Mouse (Mus musculus): ENCODE results near the gene Pkp4. TPM values are rescaled to one million over a fixed set of nuclear protein-coding genes. Genes with fewer than 3 reads are reported as not detected.

Pkp4 gene
- 26.8 and 33.6 TPM in 2 replicates for polyA plus RNA-seq (2014; fragmentation: Nextera tagmentation; extraction: Ambion mirVana)

DNA sequence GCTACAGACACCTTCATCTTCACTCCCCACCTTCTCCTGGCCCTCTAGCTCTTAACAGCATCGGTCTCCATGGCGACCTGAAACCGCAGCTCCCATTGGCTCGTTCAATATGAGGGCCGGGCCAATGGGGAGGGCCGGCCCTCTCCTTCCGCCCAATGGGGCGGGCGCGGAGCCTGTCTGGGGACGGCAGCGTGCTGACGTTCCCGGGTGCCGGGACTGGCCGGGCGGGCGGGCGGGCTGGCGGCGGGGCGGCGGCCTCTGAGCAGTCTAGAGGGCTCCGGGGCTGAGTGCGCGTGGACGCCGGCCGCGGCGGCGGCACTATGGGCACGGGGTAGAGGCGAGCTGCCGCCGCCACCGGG is at the start of gene Pkp4, which contains the start of gene Ccdc148:
Gene Pkp4, plus strand, starts transcription at position 246 of the 359 bp plus-strand sequence.
Gene Ccdc148, minus strand, starts transcription at position 79 of the 359 bp plus-strand sequence.
- Histone ChIP-seq H3K27ac (ENCODE audit: low read depth, low read length) (peak within 1 kb of the TSS; percentile 60), H3K27me3 (ENCODE audit: control insufficient read depth, insufficient read depth, low read length) (no peaks in the 10 kb centered on the region), H3K9me3 (ENCODE audit: control insufficient read depth, low read length) (no peaks in the 10 kb centered on the region), H3K4me2 (ENCODE audit: low read depth, low read length) (peak within 1 kb of the TSS; percentile 67), H3K36me3 (ENCODE audit: control insufficient read depth, insufficient read depth, low read length) (no peaks in the 10 kb centered on the region), H3K9ac (replicated peaks; ENCODE audit: low read depth, low read length) (peak within 1 kb of the TSS; percentile 83), H3K4me3 (ENCODE audit: low read depth, low read length) (peak within 1 kb of the TSS; percentile 83), H3K4me1 (ENCODE audit: control insufficient read depth, insufficient read depth, low read length) (peaks cover 9% of the 10 kb centered on the region)
- ATAC-seq (ENCODE audit: low read depth) = peak; percentile 99
- 4% methylated on average over 15 of the region's 37 CpGs for WGBS

DNA sequence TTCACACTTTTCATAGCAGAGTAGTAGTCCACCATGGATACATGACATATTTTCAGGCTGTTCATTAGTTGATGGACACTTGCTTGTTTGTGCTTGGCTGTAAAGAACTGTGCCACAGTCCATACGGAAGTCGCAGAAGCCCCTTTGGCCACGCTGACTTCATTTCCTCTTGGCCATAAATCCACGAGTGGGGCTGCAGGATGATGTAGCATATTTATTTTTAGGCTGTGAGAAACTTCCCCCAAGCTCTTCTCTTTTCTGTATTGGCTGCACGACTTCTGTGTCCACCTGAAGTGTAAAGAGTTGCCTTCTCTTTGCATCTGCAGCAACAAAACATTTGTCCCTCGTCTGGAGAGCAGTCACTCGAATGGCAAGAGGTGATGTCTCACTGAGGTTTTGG is 31.6 kb upstream of the Pkp4 start:
- Histone ChIP-seq H3K4me1 (ENCODE audit: control insufficient read depth, insufficient read depth, low read length) (no peaks in the 10 kb centered on the region), H3K9ac (replicated peaks; ENCODE audit: low read depth, low read length) (no peak overlapping the region), H3K36me3 (ENCODE audit: control insufficient read depth, insufficient read depth, low read length) (no peaks in the 10 kb centered on the region), H3K9me3 (ENCODE audit: control insufficient read depth, low read length) (no peaks in the 10 kb centered on the region), H3K27me3 (ENCODE audit: control insufficient read depth, insufficient read depth, low read length) (no peaks in the 10 kb centered on the region), H3K4me3 (ENCODE audit: low read depth, low read length) (no peak overlapping the region), H3K27ac (ENCODE audit: low read depth, low read length) (no peak overlapping the region), H3K4me2 (ENCODE audit: low read depth, low read length) (no peak overlapping the region)
- WGBS = 87% methylated on average over 7 of the region's 7 CpGs
- no peak for ATAC-seq (ENCODE audit: low read depth)

DNA sequence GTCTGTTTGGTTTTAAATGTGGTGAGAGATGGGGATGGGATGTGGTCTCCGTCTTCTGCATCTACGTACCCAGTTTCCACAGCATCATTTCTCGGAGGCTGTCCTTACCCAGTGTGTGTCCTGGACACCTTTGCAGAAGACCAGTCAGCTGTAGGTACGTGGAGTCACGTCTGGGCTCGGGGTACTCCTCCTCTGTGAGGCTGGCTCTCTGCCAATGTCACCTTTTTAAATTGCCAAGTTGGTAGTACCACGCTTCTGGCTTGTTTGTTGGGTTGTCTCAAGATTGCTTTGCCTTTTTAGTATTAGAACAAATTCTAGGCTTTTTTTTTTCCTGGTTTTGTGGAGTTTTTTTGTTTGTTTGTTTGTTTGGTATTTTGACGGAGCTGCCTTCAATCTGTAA is 30.8 kb upstream of the Pkp4 start:
- Histone ChIP-seq H3K27ac (ENCODE audit: low read depth, low read length) (no peak overlapping the region), H3K36me3 (ENCODE audit: control insufficient read depth, insufficient read depth, low read length) (no peaks in the 10 kb centered on the region), H3K4me1 (ENCODE audit: control insufficient read depth, insufficient read depth, low read length) (no peaks in the 10 kb centered on the region), H3K4me2 (ENCODE audit: low read depth, low read length) (no peak overlapping the region), H3K9me3 (ENCODE audit: control insufficient read depth, low read length) (no peaks in the 10 kb centered on the region), H3K27me3 (ENCODE audit: control insufficient read depth, insufficient read depth, low read length) (no peaks in the 10 kb centered on the region), H3K9ac (replicated peaks; ENCODE audit: low read depth, low read length) (no peak overlapping the region), H3K4me3 (ENCODE audit: low read depth, low read length) (no peak overlapping the region)
- WGBS = 87% methylated on average over 8 of the region's 8 CpGs
- no peak for ATAC-seq (ENCODE audit: low read depth)

DNA sequence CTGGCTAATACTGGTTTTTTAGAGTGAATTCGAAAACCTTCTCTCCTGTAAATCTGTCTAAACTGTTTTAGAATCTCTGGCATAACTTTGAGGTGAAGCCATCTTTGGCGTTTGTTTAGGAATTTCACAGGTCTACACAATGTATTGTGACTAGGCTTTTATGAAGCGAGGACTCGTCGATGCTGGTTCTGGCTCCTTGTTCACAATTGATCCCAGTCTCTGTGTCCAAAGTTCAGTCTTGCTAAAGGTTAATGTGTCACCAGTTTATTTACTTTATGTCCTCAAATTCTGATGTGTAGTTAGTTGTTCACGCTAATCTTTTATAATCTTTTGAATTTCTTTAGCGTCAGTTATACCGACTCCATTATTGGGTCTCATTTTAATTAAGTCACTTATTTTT is 29.6 kb upstream of the Pkp4 start:
- no peak overlapping the region for H3K4me2 ChIP-seq (ENCODE audit: low read depth, low read length)

DNA sequence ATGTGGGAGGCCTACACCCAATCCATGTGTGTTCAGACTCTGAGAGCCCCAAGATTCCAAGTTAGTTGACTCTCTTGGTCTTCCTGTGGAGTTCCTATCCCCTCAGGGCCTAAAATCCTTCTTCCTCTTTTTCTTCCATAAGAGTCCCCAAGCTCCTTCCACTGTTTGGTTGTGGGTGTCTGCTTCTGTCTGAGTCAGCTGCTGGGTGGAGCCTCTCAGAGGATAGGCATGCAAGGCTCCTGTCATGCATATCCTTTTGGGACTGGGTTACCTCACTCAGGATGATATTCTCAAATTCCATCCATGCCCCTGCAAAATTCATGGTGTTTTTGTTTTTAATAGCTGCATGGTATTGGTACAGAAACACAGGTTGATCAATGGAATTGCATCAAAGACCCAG is 5.2 kb upstream of the Pkp4 start:
- no peak overlapping the region for H3K9ac ChIP-seq (replicated peaks; ENCODE audit: low read depth, low read length)
- H3K27me3 ChIP-seq (ENCODE audit: control insufficient read depth, insufficient read depth, low read length) = no peaks in the 10 kb centered on the region
- no peak overlapping the region for H3K27ac ChIP-seq (ENCODE audit: low read depth, low read length)
- H3K36me3 ChIP-seq (ENCODE audit: control insufficient read depth, insufficient read depth, low read length) = no peaks in the 10 kb centered on the region
- H3K4me3 ChIP-seq (ENCODE audit: low read depth, low read length) = no peak overlapping the region
- no peak for ATAC-seq (ENCODE audit: low read depth)
- no peak overlapping the region for H3K4me2 ChIP-seq (ENCODE audit: low read depth, low read length)
- H3K9me3 ChIP-seq (ENCODE audit: control insufficient read depth, low read length) = no peaks in the 10 kb centered on the region
- no peaks in the 10 kb centered on the region for H3K4me1 ChIP-seq (ENCODE audit: control insufficient read depth, insufficient read depth, low read length)

More for the DNA sequence above, 29.6 kb upstream of the Pkp4 start:
- no peak overlapping the region for H3K27ac ChIP-seq (ENCODE audit: low read depth, low read length)
- 93% methylated on average over 8 of the region's 8 CpGs for WGBS
- ATAC-seq (ENCODE audit: low read depth) = no peak
- H3K36me3 ChIP-seq (ENCODE audit: control insufficient read depth, insufficient read depth, low read length) = no peaks in the 10 kb centered on the region
- H3K27me3 ChIP-seq (ENCODE audit: control insufficient read depth, insufficient read depth, low read length) = no peaks in the 10 kb centered on the region
- H3K4me3 ChIP-seq (ENCODE audit: low read depth, low read length) = no peak overlapping the region
- no peaks in the 10 kb centered on the region for H3K9me3 ChIP-seq (ENCODE audit: control insufficient read depth, low read length)
- H3K9ac ChIP-seq (replicated peaks; ENCODE audit: low read depth, low read length) = no peak overlapping the region
- no peaks in the 10 kb centered on the region for H3K4me1 ChIP-seq (ENCODE audit: control insufficient read depth, insufficient read depth, low read length)

DNA sequence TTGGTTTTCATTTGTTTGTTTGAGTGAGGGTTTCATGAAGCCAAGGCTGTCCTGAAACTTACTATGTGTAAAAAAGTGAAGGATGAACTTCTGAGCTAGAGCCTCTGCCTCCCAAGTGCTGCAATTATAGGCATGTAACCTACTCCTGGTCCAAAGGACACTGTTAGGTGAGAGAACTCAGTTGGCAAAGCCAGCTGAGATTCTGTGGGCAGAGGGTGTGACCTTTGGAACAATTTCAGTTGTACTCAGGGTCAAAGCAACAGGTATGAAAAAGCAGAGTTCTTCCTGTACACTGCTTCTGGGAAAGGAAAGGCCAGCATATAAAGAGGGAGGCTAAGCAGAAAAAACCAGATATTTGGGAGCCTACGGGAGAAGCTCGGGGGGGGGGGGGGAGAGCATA is 2.5 kb upstream of the Pkp4 start:
- Histone ChIP-seq H3K36me3 (ENCODE audit: control insufficient read depth, insufficient read depth, low read length) (no peaks in the 10 kb centered on the region), H3K4me1 (ENCODE audit: control insufficient read depth, insufficient read depth, low read length) (peaks cover 7% of the 10 kb centered on the region; the same call in 1 of the 2 replicates), H3K27ac (ENCODE audit: low read depth, low read length) (no peak overlapping the region), H3K9ac (replicated peaks; ENCODE audit: low read depth, low read length) (no peak overlapping the region), H3K9me3 (ENCODE audit: control insufficient read depth, low read length) (no peaks in the 10 kb centered on the region), H3K27me3 (ENCODE audit: control insufficient read depth, insufficient read depth, low read length) (no peaks in the 10 kb centered on the region), H3K4me3 (ENCODE audit: low read depth, low read length) (no peak overlapping the region), H3K4me2 (ENCODE audit: low read depth, low read length) (no peak overlapping the region)
- 57% methylated on average over 2 of the region's 2 CpGs for WGBS
- no peak for ATAC-seq (ENCODE audit: low read depth)

DNA sequence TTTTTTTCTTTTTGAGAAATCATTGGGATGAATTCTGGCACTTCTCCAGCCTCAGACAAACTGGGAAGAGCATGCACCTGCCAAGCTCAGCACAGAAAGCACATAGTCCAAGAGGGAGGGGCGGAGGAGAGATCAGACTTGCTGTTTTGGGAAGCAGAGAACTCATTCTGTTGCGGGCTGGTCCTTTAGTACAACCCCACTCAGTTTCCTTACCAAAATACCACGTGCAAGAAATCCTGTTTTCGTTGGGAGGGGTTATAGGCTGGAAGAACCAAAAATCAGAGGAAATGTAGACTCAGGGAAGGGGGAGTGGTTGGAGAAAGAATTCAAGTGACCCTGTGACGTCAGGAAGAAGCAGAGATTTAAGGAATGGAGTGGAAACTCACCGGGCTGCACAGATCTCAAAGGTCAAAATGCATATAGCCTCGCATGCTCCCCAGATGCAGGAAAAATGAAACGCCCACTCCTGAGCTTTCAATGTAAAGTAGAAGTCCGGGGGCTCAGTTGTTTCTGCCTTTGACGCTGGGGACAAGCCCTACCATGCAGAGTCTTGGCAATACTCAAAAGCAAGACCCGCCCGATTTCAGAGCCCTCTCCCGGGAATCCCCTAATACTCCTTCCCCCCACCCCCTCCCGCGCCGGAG is 567 bp upstream of the Pkp4 start:
- Histone ChIP-seq H3K36me3 (ENCODE audit: control insufficient read depth, insufficient read depth, low read length) (no peaks in the 10 kb centered on the region), H3K4me3 (ENCODE audit: low read depth, low read length) (peak overlapping the region; percentile 83), H3K9ac (replicated peaks; ENCODE audit: low read depth, low read length) (peak overlapping the region; percentile 17; the same call in 1 of the 2 replicates), H3K9me3 (ENCODE audit: control insufficient read depth, low read length) (no peaks in the 10 kb centered on the region), H3K4me1 (ENCODE audit: control insufficient read depth, insufficient read depth, low read length) (peaks cover 9% of the 10 kb centered on the region), H3K27ac (ENCODE audit: low read depth, low read length) (peak overlapping the region; percentile 29; the same call in 1 of the 2 replicates), H3K27me3 (ENCODE audit: control insufficient read depth, insufficient read depth, low read length) (no peaks in the 10 kb centered on the region), H3K4me2 (ENCODE audit: low read depth, low read length) (peak overlapping the region; percentile 61)
- WGBS = under 1% methylated on average over 16 of the region's 16 CpGs
- ATAC-seq (ENCODE audit: low read depth) = peak; percentile 15

DNA sequence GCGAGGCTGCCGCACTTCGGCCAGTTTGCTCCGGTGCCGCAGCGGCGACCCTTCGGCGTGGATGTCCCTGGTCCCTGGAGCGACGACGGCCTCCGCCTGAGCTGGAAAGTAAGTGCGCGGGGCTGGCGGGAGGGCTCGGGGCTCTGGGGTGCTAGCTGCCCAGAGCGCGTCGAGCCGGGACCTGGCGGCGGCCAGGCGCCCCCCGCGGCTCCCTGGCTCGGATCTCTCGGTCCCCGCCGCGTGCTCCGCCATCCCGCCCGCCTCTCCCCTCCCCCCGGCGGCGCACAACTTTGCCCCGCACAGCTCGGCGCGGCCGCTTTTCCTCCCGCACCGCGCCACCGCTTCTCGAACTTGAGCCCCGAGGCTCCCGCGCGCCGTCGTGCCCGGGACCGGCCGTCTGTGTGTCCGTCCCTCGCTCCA is 381 bp downstream of the Pkp4 start:
- Histone ChIP-seq H3K36me3 (ENCODE audit: control insufficient read depth, insufficient read depth, low read length) (no peaks in the 10 kb centered on the region), H3K9ac (replicated peaks; ENCODE audit: low read depth, low read length) (peak overlapping the region; percentile 83), H3K9me3 (ENCODE audit: control insufficient read depth, low read length) (no peaks in the 10 kb centered on the region), H3K4me2 (ENCODE audit: low read depth, low read length) (peak overlapping the region; percentile 67), H3K27ac (ENCODE audit: low read depth, low read length) (peak overlapping the region; percentile 60), H3K27me3 (ENCODE audit: control insufficient read depth, insufficient read depth, low read length) (no peaks in the 10 kb centered on the region), H3K4me3 (ENCODE audit: low read depth, low read length) (peak overlapping the region; percentile 83), H3K4me1 (ENCODE audit: control insufficient read depth, insufficient read depth, low read length) (peaks cover 9% of the 10 kb centered on the region)
- under 1% methylated on average over 48 of the region's 58 CpGs for WGBS
- peak; percentile 62 for ATAC-seq (ENCODE audit: low read depth)

DNA sequence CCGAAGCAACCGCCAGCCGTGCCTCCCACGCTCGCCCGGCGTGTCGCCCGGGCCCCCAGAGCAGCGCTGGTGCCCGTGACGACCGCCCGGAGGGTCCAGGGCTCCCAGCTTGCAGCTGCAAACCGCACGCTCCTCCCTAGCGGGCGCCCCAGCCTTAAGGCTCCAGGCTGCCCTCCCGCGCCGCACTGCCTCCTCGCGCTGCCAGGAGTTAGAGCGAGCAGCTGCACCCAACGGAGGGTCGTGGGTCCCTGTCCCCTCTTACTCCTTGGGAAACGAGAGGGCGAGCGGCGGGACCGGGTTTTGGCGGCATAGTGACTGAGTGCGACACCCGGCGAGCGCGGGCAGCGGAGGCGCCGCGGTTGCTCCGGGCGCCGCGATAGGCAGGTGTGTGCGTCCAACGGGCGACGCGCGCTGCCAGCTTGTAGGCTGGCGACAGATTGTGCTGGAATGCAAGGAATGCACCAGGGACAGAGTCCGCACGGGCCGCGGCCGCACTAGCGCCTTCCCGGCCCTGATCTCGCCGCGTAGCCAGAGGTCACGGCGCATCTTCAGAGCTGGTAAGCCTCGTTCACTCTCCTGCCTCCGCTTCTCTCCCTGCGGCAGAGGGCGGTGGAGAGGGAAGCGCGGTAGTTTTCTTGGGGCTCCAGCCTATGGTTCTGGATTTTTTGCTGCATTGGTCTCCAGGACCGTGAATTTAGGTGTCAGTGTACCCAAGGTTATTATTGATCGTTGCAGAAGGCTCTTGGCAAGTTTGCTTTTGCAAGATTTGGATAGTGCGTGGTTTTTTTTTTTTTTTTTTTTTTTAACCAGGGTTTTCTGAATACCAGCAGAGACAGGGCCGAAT is 1.0 kb downstream of the Pkp4 start:
- WGBS = under 1% methylated on average over 74 of the region's 74 CpGs
- peak overlapping the region; percentile 83 for H3K9ac ChIP-seq (replicated peaks; ENCODE audit: low read depth, low read length)
- H3K4me3 ChIP-seq (ENCODE audit: low read depth, low read length) = peak overlapping the region; percentile 83
- no peaks in the 10 kb centered on the region for H3K36me3 ChIP-seq (ENCODE audit: control insufficient read depth, insufficient read depth, low read length)
- peak overlapping the region; percentile 67 for H3K4me2 ChIP-seq (ENCODE audit: low read depth, low read length)
- peak overlapping the region; percentile 60 for H3K27ac ChIP-seq (ENCODE audit: low read depth, low read length)
- H3K9me3 ChIP-seq (ENCODE audit: control insufficient read depth, low read length) = no peaks in the 10 kb centered on the region
- ATAC-seq (ENCODE audit: low read depth) = peak; percentile 70
- H3K27me3 ChIP-seq (ENCODE audit: control insufficient read depth, insufficient read depth, low read length) = no peaks in the 10 kb centered on the region
- peaks cover 9% of the 10 kb centered on the region for H3K4me1 ChIP-seq (ENCODE audit: control insufficient read depth, insufficient read depth, low read length)

Data from neural tube, embryonic 14.5 days (tissue).